Mouse (Mus musculus) thymus, adult 2 months (tissue): ENCODE measurements around the gene Runx3.

Experiments
- CTCF ChIP-seq: fragments of 200-500 bp; IDR thresholded peaks from 2 replicates; pipeline ENCODE4 v1.5.1; 2012; ENCODE audit warnings: mild to moderate bottlenecking, control low read depth, low read length, moderate library complexity, borderline replicate concordance; ENCODE audit not compliant: control insufficient read depth, poor library complexity, insufficient read depth; ENCODE audit errors: extremely low read depth
- POLR2A ChIP-seq: fragments of 200-500 bp; IDR thresholded peaks from 2 replicates; pipeline ENCODE4 v1.6.1; 2012; ENCODE audit warnings: mild to moderate bottlenecking, low read length, control low read depth, moderate library complexity; ENCODE audit not compliant: control insufficient read depth, poor library complexity, insufficient read depth; ENCODE audit errors: extremely low read depth

DNA sequence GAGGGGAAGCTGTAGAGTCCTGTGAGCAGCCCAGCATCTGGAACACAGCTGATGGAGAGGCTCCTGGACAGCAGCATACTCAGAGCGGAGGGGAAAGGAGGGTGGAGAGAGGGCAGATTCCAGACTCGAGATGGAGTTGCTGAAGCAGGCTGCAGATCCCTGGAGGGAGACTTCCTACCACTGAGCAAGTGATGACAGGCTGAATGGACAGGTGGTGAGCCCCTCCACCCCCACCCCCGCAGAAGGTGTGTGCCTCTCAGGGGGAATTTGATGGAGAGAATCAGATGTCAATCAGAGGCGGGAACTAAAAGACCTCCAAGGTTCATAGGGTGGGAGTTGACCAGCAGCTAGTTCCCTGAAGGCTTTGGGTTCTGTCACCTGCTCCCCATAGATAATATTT lies 13.5 kb upstream of the Runx3 start:
- TF ChIP-seq POLR2A (no peak), CTCF (no peak)
